Mouse (Mus musculus): ENCODE measurements around the gene 6430548M08Rik. TPM values are rescaled to one million over a fixed set of nuclear protein-coding genes. Genes with fewer than 3 reads are reported as not detected.

Gene 6430548M08Rik
- polyA plus RNA-seq, 1 experiment from 2014 or later, result 10.0 TPM

DNA sequence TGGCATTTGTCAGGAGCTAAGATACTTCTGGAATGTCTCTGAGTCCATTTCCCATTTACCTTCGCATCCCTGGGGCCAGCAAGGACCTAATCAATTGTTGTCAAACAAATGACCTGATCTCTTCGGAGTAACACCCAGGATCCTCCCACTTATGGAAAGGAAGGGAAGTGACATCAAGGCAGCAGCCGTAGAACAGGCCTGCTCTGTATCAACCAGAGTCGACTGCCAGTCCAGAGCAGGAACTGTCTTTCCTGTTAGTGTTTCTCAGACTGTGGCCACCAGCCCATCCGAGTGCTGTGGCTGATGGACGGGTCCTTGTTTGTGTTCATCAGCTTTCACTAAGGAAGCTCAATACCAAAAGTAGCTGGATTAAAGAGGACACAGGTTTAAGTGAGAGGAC, 10.3 kb downstream of the 6430548M08Rik start:
- Histone ChIP-seq H3K4me2 (ENCODE audit: low read depth, low read length, severe bottlenecking) (no peak overlapping the region), H3K4me3 (ENCODE audit: low read depth, low read length) (no peak overlapping the region), H3K9me3 (ENCODE audit: control insufficient read depth, low read length) (no peaks in the 10 kb centered on the region), H3K36me3 (ENCODE audit: control insufficient read depth, insufficient read depth, low read length) (no peaks in the 10 kb centered on the region), H3K9ac (ENCODE audit: low read length) (no peak overlapping the region), H3K27me3 (ENCODE audit: control insufficient read depth, insufficient read depth, low read length) (no peaks in the 10 kb centered on the region), H3K4me1 (replicated peaks; ENCODE audit: control insufficient read depth, insufficient read depth, low read length) (peaks cover 3% of the 10 kb centered on the region; the same call in 1 of the 2 replicates), H3K27ac (ENCODE audit: low read depth, low read length) (no peak overlapping the region)
- no peak for ATAC-seq (replicated peaks; ENCODE audit: low FRiP score)
- no peak for DNase-seq (ENCODE audit: low spot score)
- 59% methylated on average over 6 of the region's 6 CpGs for WGBS

DNA sequence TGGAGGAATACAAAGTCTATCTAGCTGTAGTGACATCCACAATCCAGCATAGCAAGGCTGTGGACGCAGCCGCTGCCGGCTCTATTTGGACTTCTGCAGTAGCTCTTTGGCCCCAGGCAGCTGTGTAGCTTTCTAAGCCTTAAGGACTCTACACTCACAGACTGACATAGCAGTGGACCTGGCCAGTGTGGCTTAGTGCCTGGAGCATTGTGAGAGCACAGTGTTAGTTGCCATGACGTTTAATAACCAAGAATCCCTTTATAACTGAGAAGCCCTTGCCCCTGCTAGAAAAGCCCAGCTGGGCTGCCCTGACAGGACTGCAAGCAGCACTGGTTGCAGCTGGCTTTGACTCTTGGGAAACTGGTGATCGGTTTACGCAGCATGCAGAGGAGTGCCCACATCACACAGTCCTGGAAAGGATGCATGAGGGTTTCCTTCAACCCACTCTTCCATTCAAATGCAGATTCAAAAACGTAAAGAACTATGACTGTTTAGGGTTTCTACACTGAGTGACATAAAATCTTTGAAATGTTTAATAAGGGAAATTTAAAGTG, 11.0 kb downstream of the 6430548M08Rik start:
- Histone ChIP-seq H3K4me2 (ENCODE audit: low read depth, low read length, severe bottlenecking) (no peak overlapping the region), H3K27me3 (ENCODE audit: control insufficient read depth, insufficient read depth, low read length) (no peaks in the 10 kb centered on the region), H3K4me1 (replicated peaks; ENCODE audit: control insufficient read depth, insufficient read depth, low read length) (peaks cover 6% of the 10 kb centered on the region; the same call in 1 of the 2 replicates), H3K27ac (ENCODE audit: low read depth, low read length) (no peak overlapping the region), H3K36me3 (ENCODE audit: control insufficient read depth, insufficient read depth, low read length) (no peaks in the 10 kb centered on the region), H3K9ac (ENCODE audit: low read length) (no peak overlapping the region), H3K4me3 (ENCODE audit: low read depth, low read length) (no peak overlapping the region), H3K9me3 (ENCODE audit: control insufficient read depth, low read length) (no peaks in the 10 kb centered on the region)
- DNase-seq (ENCODE audit: low spot score) (peak; percentile 63), ATAC-seq (replicated peaks; ENCODE audit: low FRiP score) (peak; percentile 53; the same call in 1 of the 2 replicates)
- WGBS, result 49% methylated on average over 7 of the region's 7 CpGs

DNA sequence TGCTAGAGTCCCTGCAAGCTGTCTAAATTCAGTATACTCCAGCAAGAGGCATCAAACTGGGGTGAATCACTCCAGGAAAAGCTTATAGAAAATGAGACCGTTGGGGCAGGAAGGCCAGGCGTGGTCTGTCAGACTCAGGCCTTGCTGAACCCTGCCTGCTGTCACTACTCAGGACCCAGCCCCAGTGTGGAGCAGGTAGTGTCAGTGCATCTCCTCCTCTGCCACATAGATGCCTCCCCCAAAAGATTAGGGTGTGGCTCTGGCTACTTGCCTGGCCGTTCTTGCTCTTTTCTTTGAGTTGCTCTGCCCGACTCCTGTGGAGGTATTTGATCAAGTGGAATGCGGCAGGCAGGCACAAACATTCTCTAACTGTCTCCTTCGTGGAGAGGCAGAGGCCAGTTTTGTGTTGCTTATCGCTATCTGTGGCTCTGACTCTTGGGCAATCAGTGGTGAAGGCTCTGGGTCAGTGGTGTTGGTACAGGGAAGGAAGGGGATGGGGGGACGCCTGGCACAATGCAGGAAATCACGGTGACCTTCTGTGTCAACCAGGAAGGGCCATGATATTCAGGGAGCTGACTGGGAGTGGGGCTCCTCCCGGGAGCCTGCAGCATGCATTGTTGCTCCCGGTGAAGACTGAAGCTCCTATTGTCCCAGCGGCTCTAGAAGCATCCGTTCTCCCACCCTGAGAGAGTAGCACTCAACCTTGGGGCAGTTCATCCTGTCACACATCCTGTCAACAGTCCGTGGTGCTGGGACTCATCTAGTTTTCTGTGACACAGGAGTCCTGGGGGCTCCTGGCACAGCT, 12.6 kb downstream of the 6430548M08Rik start:
- Histone ChIP-seq H3K36me3 (ENCODE audit: control insufficient read depth, insufficient read depth, low read length) (no peaks in the 10 kb centered on the region), H3K4me3 (ENCODE audit: low read depth, low read length) (no peak overlapping the region), H3K27me3 (ENCODE audit: control insufficient read depth, insufficient read depth, low read length) (no peaks in the 10 kb centered on the region), H3K4me1 (replicated peaks; ENCODE audit: control insufficient read depth, insufficient read depth, low read length) (peaks cover 6% of the 10 kb centered on the region; the same call in 1 of the 2 replicates), H3K9me3 (ENCODE audit: control insufficient read depth, low read length) (no peaks in the 10 kb centered on the region), H3K27ac (ENCODE audit: low read depth, low read length) (no peak overlapping the region), H3K4me2 (ENCODE audit: low read depth, low read length, severe bottlenecking) (no peak overlapping the region), H3K9ac (ENCODE audit: low read length) (no peak overlapping the region)
- DNase-seq (ENCODE audit: low spot score) (no peak), ATAC-seq (replicated peaks; ENCODE audit: low FRiP score) (no peak)
- WGBS, result 28% methylated on average over 14 of the region's 14 CpGs

DNA sequence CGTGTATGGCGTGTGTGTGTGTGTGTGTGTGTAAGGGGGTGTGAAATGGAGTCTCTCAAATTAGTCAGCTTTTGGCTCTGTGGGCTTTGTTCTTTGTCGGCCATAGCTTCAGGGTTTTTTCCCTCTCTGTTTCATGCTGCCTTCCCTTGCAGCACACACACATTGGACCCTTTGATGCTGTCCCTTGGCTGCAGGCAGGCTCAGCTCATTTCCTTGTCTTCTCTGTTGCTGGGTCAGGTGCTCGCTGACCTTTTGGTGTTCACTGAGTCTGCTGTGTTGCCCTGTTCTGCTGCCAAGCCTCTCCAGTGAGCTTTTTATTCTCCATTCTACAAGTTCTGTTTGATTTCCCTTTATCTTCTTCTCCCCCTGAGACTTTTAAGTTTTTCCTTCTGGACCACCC, 15.6 kb downstream of the 6430548M08Rik start:
- peaks cover 6% of the 10 kb centered on the region; the same call in 1 of the 2 replicates for H3K4me1 ChIP-seq (replicated peaks; ENCODE audit: control insufficient read depth, insufficient read depth, low read length)
- ATAC-seq (replicated peaks; ENCODE audit: low FRiP score) (no peak), DNase-seq (ENCODE audit: low spot score) (no peak)
- H3K27ac ChIP-seq (ENCODE audit: low read depth, low read length), result no peak overlapping the region; the same call in 1 of the 2 replicates
- no peak overlapping the region for H3K4me2 ChIP-seq (ENCODE audit: low read depth, low read length, severe bottlenecking)
- no peak overlapping the region; the same call in 1 of the 2 replicates for H3K9ac ChIP-seq (ENCODE audit: low read length)
- H3K36me3 ChIP-seq (ENCODE audit: control insufficient read depth, insufficient read depth, low read length), result no peaks in the 10 kb centered on the region
- H3K9me3 ChIP-seq (ENCODE audit: control insufficient read depth, low read length), result no peaks in the 10 kb centered on the region
- no peaks in the 10 kb centered on the region for H3K27me3 ChIP-seq (ENCODE audit: control insufficient read depth, insufficient read depth, low read length)
- WGBS, result 41% methylated on average over 4 of the region's 4 CpGs
- no peak overlapping the region for H3K4me3 ChIP-seq (ENCODE audit: low read depth, low read length)

DNA sequence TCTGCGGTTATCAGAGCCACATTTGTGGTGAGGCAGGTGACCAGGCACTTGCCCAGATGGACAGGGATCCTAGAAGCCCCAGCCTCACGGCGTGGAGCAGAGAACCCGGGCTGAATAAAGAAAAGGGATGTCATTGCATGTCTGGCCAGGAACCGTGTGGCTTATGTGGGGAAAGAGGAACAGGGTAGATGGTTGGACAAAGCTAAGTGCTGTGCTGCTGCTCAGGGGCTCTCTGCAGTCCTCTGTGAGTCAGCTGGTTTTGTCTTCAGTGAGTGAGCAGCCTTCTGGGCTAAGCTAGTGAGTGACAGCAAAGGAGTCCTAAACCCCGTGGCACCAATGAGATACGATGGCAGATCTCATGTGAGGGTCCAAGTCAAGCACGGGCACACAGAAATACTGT, 17.2 kb downstream of the 6430548M08Rik start:
- ATAC-seq (replicated peaks; ENCODE audit: low FRiP score), result no peak
- Histone ChIP-seq H3K4me2 (ENCODE audit: low read depth, low read length, severe bottlenecking) (no peak overlapping the region), H3K9ac (ENCODE audit: low read length) (no peak overlapping the region), H3K9me3 (ENCODE audit: control insufficient read depth, low read length) (no peaks in the 10 kb centered on the region), H3K4me3 (ENCODE audit: low read depth, low read length) (no peak overlapping the region), H3K36me3 (ENCODE audit: control insufficient read depth, insufficient read depth, low read length) (no peaks in the 10 kb centered on the region), H3K27ac (ENCODE audit: low read depth, low read length) (no peak overlapping the region), H3K4me1 (replicated peaks; ENCODE audit: control insufficient read depth, insufficient read depth, low read length) (peaks cover 6% of the 10 kb centered on the region; the same call in 1 of the 2 replicates), H3K27me3 (ENCODE audit: control insufficient read depth, insufficient read depth, low read length) (no peaks in the 10 kb centered on the region)
- DNase-seq (ENCODE audit: low spot score), result no peak
- WGBS, result 91% methylated on average over 8 of the region's 8 CpGs

DNA sequence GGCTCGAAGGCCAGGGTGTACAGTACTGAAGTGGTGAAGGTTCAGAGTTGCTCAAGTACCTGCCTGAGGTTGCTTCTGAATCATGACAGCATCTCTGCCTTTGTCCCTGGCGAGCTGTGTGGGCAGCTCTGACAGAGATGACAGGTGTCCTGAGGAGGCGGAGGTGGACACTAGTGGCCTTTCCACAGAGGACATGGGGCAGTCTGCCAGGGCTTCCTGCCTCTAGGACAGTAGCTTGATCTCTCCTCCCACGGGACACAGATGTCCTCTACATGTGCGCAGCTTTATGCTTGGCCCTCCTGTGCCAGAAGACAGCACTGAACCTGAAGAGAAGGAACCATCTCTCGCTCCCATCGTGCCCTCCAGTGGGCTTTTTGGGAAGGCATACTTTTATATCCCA, 19.2 kb downstream of the 6430548M08Rik start:
- Histone ChIP-seq H3K4me1 (replicated peaks; ENCODE audit: control insufficient read depth, insufficient read depth, low read length) (peaks cover 5% of the 10 kb centered on the region; the same call in 1 of the 2 replicates), H3K9me3 (ENCODE audit: control insufficient read depth, low read length) (no peaks in the 10 kb centered on the region), H3K9ac (ENCODE audit: low read length) (no peak overlapping the region), H3K4me2 (ENCODE audit: low read depth, low read length, severe bottlenecking) (no peak overlapping the region), H3K36me3 (ENCODE audit: control insufficient read depth, insufficient read depth, low read length) (no peaks in the 10 kb centered on the region), H3K27ac (ENCODE audit: low read depth, low read length) (no peak overlapping the region), H3K4me3 (ENCODE audit: low read depth, low read length) (no peak overlapping the region), H3K27me3 (ENCODE audit: control insufficient read depth, insufficient read depth, low read length) (no peaks in the 10 kb centered on the region)
- DNase-seq (ENCODE audit: low spot score), result no peak
- no peak for ATAC-seq (replicated peaks; ENCODE audit: low FRiP score)
- WGBS, result 87% methylated on average over 7 of the region's 7 CpGs

DNA sequence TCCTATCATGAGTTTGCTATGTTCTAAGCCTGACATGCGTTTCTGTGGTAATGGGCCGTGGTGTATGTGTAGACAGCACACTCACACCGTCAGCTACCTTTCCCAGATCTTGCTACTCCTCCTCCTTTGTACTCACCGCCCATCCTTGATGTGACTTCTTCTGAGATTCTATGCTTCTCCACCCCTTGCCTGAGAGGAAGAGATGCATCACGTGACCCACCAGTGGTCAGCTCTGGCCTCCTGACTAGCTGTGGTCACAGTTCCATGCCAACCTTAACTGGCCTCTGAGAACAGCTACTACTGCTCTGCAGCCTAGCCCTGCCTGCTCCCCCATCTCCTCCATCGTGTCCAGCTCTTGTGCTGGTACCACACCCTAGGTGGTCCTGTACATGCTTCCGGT, 21.7 kb downstream of the 6430548M08Rik start:
- Histone ChIP-seq H3K27ac (ENCODE audit: low read depth, low read length) (no peak overlapping the region), H3K36me3 (ENCODE audit: control insufficient read depth, insufficient read depth, low read length) (no peaks in the 10 kb centered on the region), H3K4me1 (replicated peaks; ENCODE audit: control insufficient read depth, insufficient read depth, low read length) (no peaks in the 10 kb centered on the region), H3K4me2 (ENCODE audit: low read depth, low read length, severe bottlenecking) (no peak overlapping the region), H3K27me3 (ENCODE audit: control insufficient read depth, insufficient read depth, low read length) (no peaks in the 10 kb centered on the region), H3K9ac (ENCODE audit: low read length) (no peak overlapping the region), H3K9me3 (ENCODE audit: control insufficient read depth, low read length) (no peaks in the 10 kb centered on the region), H3K4me3 (ENCODE audit: low read depth, low read length) (no peak overlapping the region)
- WGBS, result 90% methylated on average over 7 of the region's 7 CpGs
- DNase-seq (ENCODE audit: low spot score) (no peak), ATAC-seq (replicated peaks; ENCODE audit: low FRiP score) (no peak)

DNA sequence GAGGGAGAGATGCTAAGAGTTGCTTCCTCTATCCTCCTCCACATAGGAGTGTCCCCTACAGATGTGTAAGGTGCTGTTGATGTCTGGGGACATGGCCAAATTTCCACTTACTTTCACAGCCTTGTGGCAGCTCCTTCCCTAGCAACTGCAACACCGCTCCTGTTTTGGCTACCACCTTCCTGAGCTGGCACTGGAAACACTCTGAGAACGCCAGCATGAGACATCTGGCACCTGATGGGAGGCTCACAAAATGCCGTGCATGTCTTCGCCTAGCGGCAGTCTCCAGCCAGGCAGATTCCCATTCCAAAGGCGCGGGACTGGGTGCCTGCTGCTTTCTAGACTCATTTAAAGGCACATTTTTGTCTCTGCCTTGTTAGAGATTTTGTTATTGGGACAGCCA, 22.7 kb downstream of the 6430548M08Rik start:
- H3K4me1 ChIP-seq (replicated peaks; ENCODE audit: control insufficient read depth, insufficient read depth, low read length), result no peaks in the 10 kb centered on the region; the same call in 1 of the 2 replicates
- no peaks in the 10 kb centered on the region for H3K9me3 ChIP-seq (ENCODE audit: control insufficient read depth, low read length)
- H3K27ac ChIP-seq (ENCODE audit: low read depth, low read length), result no peak overlapping the region
- no peak overlapping the region for H3K4me2 ChIP-seq (ENCODE audit: low read depth, low read length, severe bottlenecking)
- H3K36me3 ChIP-seq (ENCODE audit: control insufficient read depth, insufficient read depth, low read length), result no peaks in the 10 kb centered on the region
- DNase-seq (ENCODE audit: low spot score) (no peak), ATAC-seq (replicated peaks; ENCODE audit: low FRiP score) (no peak)
- no peak overlapping the region for H3K9ac ChIP-seq (ENCODE audit: low read length)
- WGBS, result 67% methylated on average over 7 of the region's 7 CpGs
- H3K4me3 ChIP-seq (ENCODE audit: low read depth, low read length), result no peak overlapping the region
- no peaks in the 10 kb centered on the region for H3K27me3 ChIP-seq (ENCODE audit: control insufficient read depth, insufficient read depth, low read length)
